Mouse (Mus musculus) large intestine, adult 2 months (tissue): ENCODE data around the gene Bcl3. TPM values are rescaled to one million over a fixed set of nuclear protein-coding genes. Genes with fewer than 3 reads are reported as not detected.

Experiments
- DNase-seq: peaks from one replicate; pipeline ENCODE4 v3.0.0-alpha.2; 2012; ENCODE audit warnings: low read depth, low spot score
- WGBS: fragments of 180-500 bp; shearing (Covaris S2); methylation state at CpG from one replicate; pipeline ENCODE4 v1.1.7; 2018; 5-methylcytosine and 5-hydroxymethylcytosine counted together
- polyA plus RNA-seq: library from polyadenylated mRNA; depleted of rRNA; stranded (reverse); fragments of >200 nt; gene quantifications from 2 replicates; pipeline ENCODE4 v1.2.3, GENCODE M21; 2012; rRNA removed

The Bcl3 gene
- polyA plus RNA-seq, 1 experiment, result 95.0 TPM

DNA sequence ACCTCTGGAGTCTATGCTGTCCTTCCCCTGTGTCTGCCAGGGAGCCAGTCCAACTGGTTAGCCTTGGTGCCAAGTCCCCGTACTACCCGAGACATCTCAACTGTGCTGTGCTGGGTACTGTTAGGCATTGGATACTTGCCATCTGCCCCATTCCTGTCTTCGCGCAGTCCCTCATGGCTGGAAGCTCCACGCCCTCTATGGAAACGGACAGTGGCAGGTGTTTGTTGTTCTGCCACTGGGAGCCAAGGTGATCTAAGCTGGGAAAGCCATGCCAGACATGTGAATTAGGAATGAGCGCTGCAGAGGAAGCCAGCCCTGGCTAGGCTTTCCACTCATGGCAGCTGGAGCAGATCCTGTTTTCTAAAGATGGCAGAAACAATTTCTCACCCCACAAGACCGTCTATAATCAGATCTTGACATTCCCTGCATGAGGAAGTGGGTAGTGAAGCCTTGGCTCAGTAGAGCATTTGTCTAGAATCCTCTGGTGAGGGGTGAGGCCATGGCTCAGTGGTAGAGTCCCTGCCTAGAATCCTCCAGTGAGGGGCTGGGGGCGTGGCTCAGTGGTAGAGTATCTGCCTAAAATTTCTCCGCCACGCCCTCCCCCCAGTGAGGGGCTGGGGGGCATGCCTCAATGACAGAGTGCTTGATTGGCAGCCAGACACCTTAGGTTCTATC lies 45.4 kb downstream of the Bcl3 start:
- DNase-seq, result no peak
- 41% methylated on average over 11 of the region's 11 CpGs for WGBS

DNA sequence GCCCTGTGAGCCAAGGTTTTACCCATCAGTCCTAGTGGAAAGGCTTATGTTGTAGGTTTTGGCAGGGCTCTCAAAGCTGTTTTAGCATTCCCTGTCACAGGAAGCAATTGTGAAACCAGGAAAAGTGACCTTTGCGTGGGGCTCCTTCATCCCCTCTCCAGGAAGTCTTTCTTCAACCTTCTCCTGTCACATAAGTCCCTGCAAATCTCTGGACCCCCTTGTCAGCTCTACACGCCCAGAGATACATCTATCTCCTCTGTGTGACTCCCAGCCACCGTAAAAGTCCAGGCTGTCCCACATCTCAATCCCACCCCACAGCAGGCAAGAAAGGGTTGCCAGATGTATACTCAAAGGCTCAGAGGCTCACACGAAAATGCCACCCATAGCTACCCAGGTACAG lies 50.9 kb downstream of the Bcl3 start:
- DNase-seq, result no peak
- 65% methylated on average over 4 of the region's 4 CpGs for WGBS

DNA sequence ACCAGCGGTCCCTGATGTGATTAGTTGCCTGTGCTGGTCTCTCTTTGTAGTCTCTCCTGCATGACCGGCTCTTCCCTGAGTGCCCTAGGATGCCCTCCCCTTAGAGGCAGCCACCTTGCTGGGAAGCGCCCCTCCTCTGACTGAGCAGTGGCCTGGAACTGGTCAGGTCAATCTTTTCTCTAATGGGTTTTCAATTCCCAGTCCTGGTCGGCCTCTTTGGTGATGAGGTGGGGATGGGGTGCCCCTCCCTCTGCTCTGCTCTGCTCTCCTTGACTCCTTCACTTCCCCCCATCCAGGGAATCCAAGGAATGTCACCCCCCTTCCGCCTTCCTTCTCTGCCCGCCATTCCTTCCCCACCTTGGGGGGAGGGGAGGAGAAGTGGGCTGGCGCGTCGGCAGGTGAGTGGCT lies 51.6 kb downstream of the Bcl3 start, which contains the start of gene Bcam:
Gene Bcam (minus strand): TSS at position 33 of the 408 bp plus-strand sequence.
- no peak for DNase-seq
- WGBS, result 25% methylated on average over 9 of the region's 9 CpGs

DNA sequence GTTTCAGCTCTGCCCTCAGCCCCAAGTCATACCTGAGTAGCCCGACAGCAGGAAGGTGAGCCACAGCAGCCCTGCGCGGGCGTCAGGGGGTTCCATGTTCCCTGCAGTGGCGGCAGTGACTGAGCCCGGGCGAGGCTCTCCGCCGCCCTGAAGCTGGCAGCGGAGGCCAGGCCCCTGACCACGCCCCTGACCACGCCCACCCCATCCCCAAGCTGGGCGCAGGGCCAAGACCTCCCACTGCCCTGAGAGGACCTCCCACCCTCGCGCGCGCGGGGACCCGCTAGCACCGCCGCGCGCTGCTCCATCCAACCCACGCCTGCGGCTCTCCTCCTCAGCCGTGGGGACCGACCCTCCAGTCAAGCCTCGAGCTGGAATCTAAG lies 52.2 kb downstream of the Bcl3 start:
- WGBS, result under 1% methylated on average over 28 of the region's 28 CpGs
- no peak for DNase-seq

DNA sequence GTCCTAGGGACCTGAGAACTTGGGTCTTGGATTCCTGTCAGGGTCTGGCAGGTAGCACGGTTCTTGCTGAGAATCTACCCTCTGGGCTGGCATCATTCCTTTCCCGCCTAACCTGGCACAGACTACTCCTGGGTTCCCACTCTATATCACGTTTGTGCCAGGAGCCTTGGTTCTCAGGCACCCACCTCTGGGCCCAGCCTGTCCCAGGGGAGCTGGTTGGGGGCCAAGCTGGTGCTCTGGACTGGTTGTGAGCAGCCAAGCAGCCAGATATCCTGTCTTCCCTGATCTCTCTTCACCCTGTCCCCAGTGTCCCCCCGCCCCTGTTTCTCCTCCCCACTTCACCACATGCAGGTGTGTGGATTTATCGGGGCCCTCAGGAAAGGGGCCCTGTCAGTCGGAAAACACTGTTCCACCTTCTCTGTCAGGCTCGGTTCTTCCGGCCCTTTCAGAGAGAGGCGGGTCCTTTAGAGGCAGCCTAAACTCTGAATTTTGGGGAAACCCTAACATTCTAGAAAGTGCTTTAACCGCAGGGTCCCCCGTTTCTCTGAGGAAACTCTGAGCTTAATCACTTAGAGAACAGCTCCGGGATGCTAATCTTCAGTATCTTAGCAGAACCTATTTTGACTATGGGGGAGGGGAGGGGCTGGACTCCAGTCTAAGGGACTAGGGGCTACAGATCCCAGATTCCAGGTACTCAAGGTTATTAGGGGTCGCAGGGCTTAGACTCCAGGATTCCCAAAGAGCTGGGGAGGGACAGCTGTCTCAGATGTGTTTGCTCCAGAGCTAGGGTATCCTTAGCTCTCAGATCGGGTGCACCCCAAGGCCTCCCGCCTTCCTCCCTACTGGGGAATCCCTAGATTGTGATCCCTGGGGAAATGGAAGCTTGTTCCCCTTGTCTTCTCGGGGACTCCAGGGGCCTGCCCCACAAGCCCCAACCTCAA lies 52.9 kb downstream of the Bcl3 start:
- 26% methylated on average over 16 of the region's 16 CpGs for WGBS
- no peak for DNase-seq

DNA sequence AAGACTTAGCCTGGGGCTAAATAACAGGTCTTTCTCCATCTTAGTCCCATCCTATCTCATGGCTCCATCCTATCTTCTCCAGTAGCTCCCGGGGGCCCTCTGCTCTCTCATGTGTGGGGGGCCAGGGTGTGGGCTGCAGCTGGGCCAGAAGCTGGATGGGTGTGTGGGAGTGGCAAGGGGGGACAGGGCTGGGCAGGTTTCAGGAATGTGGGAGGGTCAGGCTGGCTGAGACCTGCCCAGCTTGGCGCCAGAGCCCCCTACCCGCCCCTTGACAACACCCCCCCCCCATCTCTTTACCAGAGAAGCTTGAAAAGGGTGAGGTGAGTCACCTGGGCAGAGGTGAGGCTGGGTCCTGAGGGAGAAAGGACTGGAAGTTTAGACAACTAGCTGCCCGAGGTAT lies 53.6 kb downstream of the Bcl3 start:
- WGBS, result 37% methylated on average over 4 of the region's 4 CpGs
- no peak for DNase-seq

DNA sequence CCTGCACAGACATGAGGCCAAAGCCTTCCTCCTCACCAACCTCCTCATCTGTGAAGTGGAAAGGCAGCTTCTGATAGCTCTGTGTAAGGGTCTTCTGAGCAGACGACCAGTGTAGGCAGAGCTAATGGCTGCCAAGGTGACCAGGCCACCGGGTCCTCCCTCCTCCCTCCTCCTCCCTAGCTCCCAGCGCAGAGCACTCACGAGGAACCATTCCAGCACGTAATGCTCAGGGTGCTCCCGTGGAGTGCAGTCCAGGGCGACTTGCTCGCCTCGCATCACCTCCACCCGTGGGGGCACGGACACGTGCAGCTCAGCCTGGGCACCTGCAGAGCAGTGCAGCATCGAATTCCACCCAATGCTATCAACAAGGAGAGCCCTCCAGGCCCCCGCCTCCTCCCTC lies 54.3 kb downstream of the Bcl3 start:
- no peak for DNase-seq
- WGBS, result 78% methylated on average over 14 of the region's 14 CpGs

DNA sequence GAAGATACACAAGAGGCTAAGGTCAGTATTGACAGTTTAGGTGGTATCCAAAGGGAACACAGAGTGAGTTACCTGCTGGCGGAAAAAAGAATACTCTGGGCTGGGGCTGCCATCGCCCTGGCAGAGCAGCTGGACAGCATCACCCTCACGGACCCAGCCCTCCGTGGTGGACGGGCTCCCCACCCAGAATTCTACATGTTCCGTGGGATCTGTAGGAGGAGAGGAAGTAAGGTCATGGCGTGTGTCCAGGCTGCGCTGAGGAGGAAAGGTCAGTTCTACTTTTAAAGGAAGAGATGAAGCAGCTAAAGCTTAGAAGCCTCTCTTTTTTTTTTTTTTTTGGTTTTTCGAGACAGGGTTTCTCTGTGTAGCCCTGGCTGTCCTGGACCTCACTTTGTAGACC lies 58.0 kb downstream of the Bcl3 start:
- 80% methylated on average over 9 of the region's 9 CpGs for WGBS
- DNase-seq, result no peak

DNA sequence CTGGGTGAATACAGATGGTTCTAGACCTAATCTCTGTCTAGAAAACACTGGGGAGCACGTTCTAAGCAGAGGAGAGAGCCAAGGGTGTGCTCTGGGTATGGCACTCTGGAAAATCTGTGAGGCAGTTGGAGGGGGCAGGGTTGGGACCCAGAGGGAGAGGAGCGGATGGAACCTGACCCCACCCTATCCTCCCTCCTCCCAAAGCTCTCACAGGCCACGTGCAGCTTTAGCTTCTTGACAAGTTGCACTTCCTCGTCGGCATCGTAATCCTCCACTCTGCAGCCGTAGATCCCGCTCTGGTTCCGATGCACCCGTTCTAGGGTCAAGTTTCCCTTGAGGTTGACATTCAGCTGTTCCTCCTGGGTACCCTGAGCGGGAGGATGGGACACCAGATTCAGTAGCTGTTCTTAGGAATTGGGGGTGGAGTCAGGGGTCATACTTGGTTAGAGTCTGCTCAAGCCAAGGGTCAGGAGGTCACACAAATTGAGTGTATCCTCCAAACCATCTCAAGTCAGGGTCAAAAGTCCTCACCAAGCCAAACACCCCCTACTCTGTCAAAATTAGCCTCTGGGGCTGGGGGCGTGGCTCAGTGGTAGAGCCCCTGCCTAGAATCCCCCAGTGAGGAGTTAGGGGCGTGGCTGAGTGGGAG lies 58.6 kb downstream of the Bcl3 start:
- WGBS, result 67% methylated on average over 13 of the region's 13 CpGs
- DNase-seq, result no peak

DNA sequence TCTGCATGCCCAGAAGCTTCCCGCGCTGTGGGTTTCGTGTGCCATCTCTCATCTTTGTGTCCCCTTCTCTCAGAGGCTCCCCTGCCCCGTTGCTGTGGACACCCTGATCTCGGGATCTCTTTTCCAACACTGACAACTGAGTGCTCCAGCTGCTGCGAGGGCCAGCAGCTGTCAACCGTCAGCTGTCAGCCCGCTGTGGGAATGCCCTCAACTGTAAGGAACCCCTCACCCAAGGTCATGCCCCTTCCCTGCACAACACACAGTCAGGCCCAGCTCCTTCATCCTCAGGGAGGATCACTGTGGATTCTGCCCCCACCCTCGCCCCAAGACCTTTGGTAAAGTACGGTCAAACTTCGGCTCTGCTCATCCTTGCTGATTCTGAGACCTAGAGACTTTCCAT lies 60.3 kb downstream of the Bcl3 start:
- 81% methylated on average over 11 of the region's 11 CpGs for WGBS
- no peak for DNase-seq

DNA sequence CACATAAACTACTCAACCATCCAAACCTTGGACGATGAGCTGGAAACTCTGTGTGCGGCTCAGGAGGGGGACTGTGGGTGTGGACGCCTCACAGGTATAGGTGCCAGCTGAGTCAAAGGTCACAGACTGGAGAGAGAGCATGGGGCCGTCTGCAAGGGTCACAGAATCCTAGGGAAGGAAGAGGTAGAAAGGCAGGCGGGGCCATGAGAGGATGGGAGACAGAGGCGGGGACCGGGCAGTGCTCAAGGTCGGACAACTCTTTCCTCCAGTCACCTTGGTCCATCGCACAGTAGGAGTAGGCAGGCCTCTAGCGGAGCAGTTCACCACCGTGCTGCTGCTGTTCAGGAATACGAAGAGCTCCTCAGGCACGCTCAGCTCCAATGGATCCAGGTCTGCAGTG lies 62.5 kb downstream of the Bcl3 start:
- no peak for DNase-seq
- 44% methylated on average over 13 of the region's 13 CpGs for WGBS

DNA sequence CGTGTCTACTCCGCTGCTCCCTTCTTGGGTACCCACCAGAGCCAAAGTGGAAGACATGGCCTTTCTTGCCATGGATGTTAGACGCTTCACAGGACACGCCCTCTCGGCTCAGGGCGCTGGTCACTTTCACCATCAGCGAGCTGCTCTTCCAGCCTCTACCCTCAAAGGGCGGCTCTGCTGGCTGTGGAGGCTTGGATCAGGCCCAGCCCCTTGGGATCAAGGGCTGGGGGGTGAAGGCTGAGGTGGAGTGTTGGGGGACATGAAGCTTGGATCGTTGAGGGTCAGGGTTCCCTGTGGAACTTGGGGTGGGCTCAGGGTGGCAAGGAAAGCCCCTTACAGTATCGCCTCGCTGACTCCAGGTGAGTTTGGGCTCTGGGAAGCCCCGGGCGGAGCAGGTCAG lies 63.9 kb downstream of the Bcl3 start:
- 92% methylated on average over 13 of the region's 13 CpGs for WGBS
- no peak for DNase-seq

Other genes starting within 250 kb of the Bcl3 start
- gene Zfp296, start 245.5 kb downstream of the Bcl3 start, polyA plus RNA-seq, result 2.5 and 4.2 TPM in 2 replicates
- gene Gemin7, start 245.2 kb downstream of the Bcl3 start, polyA plus RNA-seq, result 95.0 and 95.2 TPM in 2 replicates
- gene Clasrp, start 218.3 kb downstream of the Bcl3 start, polyA plus RNA-seq, result 39.5 and 76.8 TPM in 2 replicates
- gene Relb, start 193.3 kb downstream of the Bcl3 start, polyA plus RNA-seq, result 76.0 and 88.5 TPM in 2 replicates
- gene Clptm1, start 157.7 kb downstream of the Bcl3 start, polyA plus RNA-seq, result 155 and 188 TPM in 2 replicates
- 201 and 493 TPM in 2 replicates for gene Apoc2, start 144.8 kb downstream of the Bcl3 start, polyA plus RNA-seq
- gene Gm44805, start 141.3 kb downstream of the Bcl3 start, polyA plus RNA-seq, result 0.19 TPM in 1 of 2 replicates, not detected in the other
- 1.3 and 1.4 TPM in 2 replicates for gene Apoc4, start 141.3 kb downstream of the Bcl3 start, polyA plus RNA-seq
- gene Apoc1, start 130.1 kb downstream of the Bcl3 start, polyA plus RNA-seq, result 0.29 and 1.9 TPM in 2 replicates
- 393 and 660 TPM in 2 replicates for gene Apoe, start 123.6 kb downstream of the Bcl3 start, polyA plus RNA-seq
- 97.8 and 115 TPM in 2 replicates for gene Tomm40, start 107.3 kb downstream of the Bcl3 start, polyA plus RNA-seq
- gene Nectin2, start 72.3 kb downstream of the Bcl3 start, polyA plus RNA-seq, result 132 and 182 TPM in 2 replicates
- 27.0 and 28.4 TPM in 2 replicates for gene Bcam, start 51.8 kb downstream of the Bcl3 start, polyA plus RNA-seq
- 78.4 and 107 TPM in 2 replicates for gene Cblc, start 26.0 kb downstream of the Bcl3 start, polyA plus RNA-seq
- gene Gm19345, start 29.2 kb upstream of the Bcl3 start, polyA plus RNA-seq, result 0.19 and 0.25 TPM in 2 replicates
- gene Ceacam16, start 38.5 kb upstream of the Bcl3 start, polyA plus RNA-seq, result 0.47 and 0.66 TPM in 2 replicates
- gene Ceacam19, start 65.2 kb upstream of the Bcl3 start, polyA plus RNA-seq, result 0.03 and 0.07 TPM in 2 replicates
- gene Pvr, start 98.4 kb upstream of the Bcl3 start, polyA plus RNA-seq, result 8.8 and 13.4 TPM in 2 replicates
- gene Igsf23, start 128.0 kb upstream of the Bcl3 start, polyA plus RNA-seq, result 78.1 and 116 TPM in 2 replicates
- 84.7 and 173 TPM in 2 replicates for gene Ceacam20, start 142.6 kb upstream of the Bcl3 start, polyA plus RNA-seq
- 9.1 and 17.9 TPM in 2 replicates for gene Nlrp9b, start 168.7 kb upstream of the Bcl3 start, polyA plus RNA-seq